Mouse (Mus musculus): ENCODE results near the gene Plk5. TPM values are rescaled to one million over a fixed set of nuclear protein-coding genes. Genes with fewer than 3 reads are reported as not detected.

Plk5 gene
- polyA plus RNA-seq, 1 experiment, result 0.05 TPM

GRCm38 (mm10) chr10:80399973-80400703 lies 43.9 kb downstream of the Plk5 start:
- peaks cover 53% of the 10 kb centered on the region for H3K79me2 ChIP-seq (ENCODE audit: control insufficient read depth, insufficient read depth)
- H3ac ChIP-seq (ENCODE audit: control insufficient read depth, insufficient read length), result peak overlapping the region; percentile 83
- peak overlapping the region; percentile 36 for H3K4me3 ChIP-seq
- H3K27me3 ChIP-seq (ENCODE audit: control insufficient read depth, insufficient read depth, insufficient read length), result no peaks in the 10 kb centered on the region
- H3K36me3 ChIP-seq (ENCODE audit: control insufficient read depth, insufficient read depth), result peaks cover 14% of the 10 kb centered on the region
- peak overlapping the region; percentile 95 for H3K4me2 ChIP-seq (ENCODE audit: low read depth)
- TF ChIP-seq REST (IDR thresholded peaks at IDR 0.05; ENCODE audit: insufficient read depth, insufficient read length) (no peak), TCF12 (IDR thresholded peaks at IDR 0.05; ENCODE audit: insufficient read depth, poor library complexity, severe bottlenecking) (no peak), POLR2AphosphoS2 (IDR thresholded peaks at IDR 0.05; ENCODE audit: insufficient read length, low read depth) (no peak), E2F4 (IDR thresholded peaks at IDR 0.05; ENCODE audit: insufficient read depth) (no peak), TCF3 (IDR thresholded peaks at IDR 0.05; ENCODE audit: insufficient read length, low read depth) (no peak), CEBPB (IDR thresholded peaks at IDR 0.05; ENCODE audit: insufficient read depth, poor library complexity, severe bottlenecking) (no peak), MAX (IDR thresholded peaks at IDR 0.05; ENCODE audit: low read depth) (no peak), POLR2A (IDR thresholded peaks at IDR 0.05; ENCODE audit: insufficient read length, low read depth) (no peak), MYOD1 (IDR thresholded peaks at IDR 0.05; ENCODE audit: control insufficient read depth in 1 of 3, insufficient read length in 2 of 3, low read depth in 2 of 3) (no peak), MYOG (IDR thresholded peaks at IDR 0.05; ENCODE audit: control insufficient read depth in 1 of 3, insufficient read depth in 1 of 3, insufficient read length in 2 of 3, low read depth in 2 of 3) (no peak), USF1 (IDR thresholded peaks at IDR 0.05; ENCODE audit: low read depth) (no peak), SRF (IDR thresholded peaks at IDR 0.05; ENCODE audit: control insufficient read depth, insufficient read length, low read depth) (no peak)

- Histone ChIP-seq H3K4me2 (ENCODE audit: low read depth) (peak overlapping the region; percentile 95), H3K4me3 (no peak overlapping the region), H3ac (ENCODE audit: control insufficient read depth, insufficient read length) (no peak overlapping the region), H3K27me3 (ENCODE audit: control insufficient read depth, insufficient read depth, insufficient read length) (no peaks in the 10 kb centered on the region), H3K79me2 (ENCODE audit: control insufficient read depth, insufficient read depth) (peaks cover 53% of the 10 kb centered on the region), H3K36me3 (ENCODE audit: control insufficient read depth, insufficient read depth) (peaks cover 14% of the 10 kb centered on the region)
- no peak for TF ChIP-seq MAX (IDR thresholded peaks at IDR 0.05; ENCODE audit: low read depth)
- no peak for TF ChIP-seq REST (IDR thresholded peaks at IDR 0.05; ENCODE audit: insufficient read depth, insufficient read length)
- TF ChIP-seq MYOG (IDR thresholded peaks at IDR 0.05; ENCODE audit: control insufficient read depth in 1 of 3, insufficient read depth in 1 of 3, insufficient read length in 2 of 3, low read depth in 2 of 3), result no peak
- no peak for TF ChIP-seq CEBPB (IDR thresholded peaks at IDR 0.05; ENCODE audit: insufficient read depth, poor library complexity, severe bottlenecking)
- no peak for TF ChIP-seq POLR2AphosphoS2 (IDR thresholded peaks at IDR 0.05; ENCODE audit: insufficient read length, low read depth)
- TF ChIP-seq TCF3 (IDR thresholded peaks at IDR 0.05; ENCODE audit: insufficient read length, low read depth), result no peak
- TF ChIP-seq MYOD1 (IDR thresholded peaks at IDR 0.05; ENCODE audit: control insufficient read depth in 1 of 3, insufficient read length in 2 of 3, low read depth in 2 of 3), result no peak
- no peak for TF ChIP-seq SRF (IDR thresholded peaks at IDR 0.05; ENCODE audit: control insufficient read depth, insufficient read length, low read depth)
- no peak for TF ChIP-seq TCF12 (IDR thresholded peaks at IDR 0.05; ENCODE audit: insufficient read depth, poor library complexity, severe bottlenecking)
- TF ChIP-seq POLR2A (IDR thresholded peaks at IDR 0.05; ENCODE audit: insufficient read length, low read depth), result no peak
- TF ChIP-seq E2F4 (IDR thresholded peaks at IDR 0.05; ENCODE audit: insufficient read depth), result no peak
- no peak for TF ChIP-seq USF1 (IDR thresholded peaks at IDR 0.05; ENCODE audit: low read depth)
These were observed 44.5 kb downstream of the Plk5 start for GRCm38 (mm10) chr10:80400704-80401161.

- Histone ChIP-seq H3K27me3 (ENCODE audit: control insufficient read depth, insufficient read depth, insufficient read length) (no peaks in the 10 kb centered on the region), H3ac (ENCODE audit: control insufficient read depth, insufficient read length) (no peak overlapping the region), H3K4me2 (ENCODE audit: low read depth) (no peak overlapping the region), H3K79me2 (ENCODE audit: control insufficient read depth, insufficient read depth) (peaks cover 38% of the 10 kb centered on the region), H3K36me3 (ENCODE audit: control insufficient read depth, insufficient read depth) (peaks cover 7% of the 10 kb centered on the region), H3K4me3 (no peak overlapping the region)
- TF ChIP-seq E2F4 (IDR thresholded peaks at IDR 0.05; ENCODE audit: insufficient read depth) (no peak), USF1 (IDR thresholded peaks at IDR 0.05; ENCODE audit: low read depth) (no peak), MYOD1 (IDR thresholded peaks at IDR 0.05; ENCODE audit: control insufficient read depth in 1 of 3, insufficient read length in 2 of 3, low read depth in 2 of 3) (no peak), REST (IDR thresholded peaks at IDR 0.05; ENCODE audit: insufficient read depth, insufficient read length) (no peak), SRF (IDR thresholded peaks at IDR 0.05; ENCODE audit: control insufficient read depth, insufficient read length, low read depth) (no peak), TCF3 (IDR thresholded peaks at IDR 0.05; ENCODE audit: insufficient read length, low read depth) (no peak)
These were observed 46.9 kb downstream of the Plk5 start for GRCm38 (mm10) chr10:80403044-80403692.

GRCm38 (mm10) chr10:80405481-80406173 lies 49.4 kb downstream of the Plk5 start:
- Histone ChIP-seq H3K36me3 (ENCODE audit: control insufficient read depth, insufficient read depth) (peaks cover 7% of the 10 kb centered on the region), H3K4me3 (peak overlapping the region; percentile 93), H3K79me2 (ENCODE audit: control insufficient read depth, insufficient read depth) (peaks cover 33% of the 10 kb centered on the region), H3ac (ENCODE audit: control insufficient read depth, insufficient read length) (peak overlapping the region; percentile 58), H3K27me3 (ENCODE audit: control insufficient read depth, insufficient read depth, insufficient read length) (no peaks in the 10 kb centered on the region), H3K4me2 (ENCODE audit: low read depth) (peak overlapping the region; percentile 95)
- TF ChIP-seq E2F4 (IDR thresholded peaks at IDR 0.05; ENCODE audit: insufficient read depth), result no peak
- no peak for TF ChIP-seq POLR2AphosphoS2 (IDR thresholded peaks at IDR 0.05; ENCODE audit: insufficient read length, low read depth)
- TF ChIP-seq SRF (IDR thresholded peaks at IDR 0.05; ENCODE audit: control insufficient read depth, insufficient read length, low read depth), result no peak

All from myocyte (in vitro differentiated cells).